10 mouse cellular contexts compared by ENCODE assay signal in genomic region chr13:94608420-94608831, GRCm38 (mm10).
DNase-seq lines count a peak whose midpoint lies in the region; ATAC-seq and TF ChIP-seq lines count a peak whose summit lies in the region.
"Had no signal": no experiment of that assay in that cellular context is flagged by ENCODE, and none has a peak within 500 bp of the region (broad histone marks: within the 10 kb centered on the region; RNA-seq: fewer than 3 reads in every experiment).

No protein-coding gene starts in this region.

- no peaks in the 10 kb centered on the region for H3K9me3 ChIP-seq in E14TG2a.4 (ENCODE audit: low read length)
- no peaks in the 10 kb centered on the region for H3K9me3 ChIP-seq in midbrain, embryonic 12.5 days
- H3K9me3 ChIP-seq: G1E; heart, embryonic 13.5 days had no signal

- peak; percentile 89 for ATAC-seq in midbrain, embryonic 12.5 days (ENCODE audit: low FRiP score, low read depth)

- H3K4me3 ChIP-seq in E14TG2a.4 (replicated peaks; ENCODE audit: low read length): peak overlapping the region; percentile 52
- H3K4me3 ChIP-seq in midbrain, embryonic 12.5 days: no peak overlapping the region
- no peak overlapping the region for H3K4me3 ChIP-seq in thymus, adult 2 months (ENCODE audit: control insufficient read depth, insufficient read depth, low read length)
- H3K4me3 ChIP-seq: heart, embryonic 13.5 days had no signal

- peaks cover 43% of the 10 kb centered on the region for H3K27me3 ChIP-seq in E14TG2a.4 (ENCODE audit: insufficient read depth, low read length)
- H3K27me3 ChIP-seq in midbrain, embryonic 12.5 days: peaks cover 83% of the 10 kb centered on the region
- no peaks in the 10 kb centered on the region for H3K27me3 ChIP-seq in thymus, adult 2 months (ENCODE audit: control insufficient read depth, insufficient read depth, low read length)

- no peak for TF ChIP-seq POLR2A in thymus, adult 2 months (IDR thresholded peaks at IDR 0.05; ENCODE audit: control insufficient read depth, extremely low read depth, insufficient read depth, low read length, poor library complexity)

- H3K4me1 ChIP-seq in E14TG2a.4 (replicated peaks; ENCODE audit: low read depth, low read length): peaks cover 11% of the 10 kb centered on the region; the same call in 1 of the 2 replicates
- H3K4me1 ChIP-seq in midbrain, embryonic 12.5 days: peaks cover 17% of the 10 kb centered on the region
- H3K4me1 ChIP-seq in thymus, adult 2 months (replicated peaks; ENCODE audit: control insufficient read depth, insufficient read depth, low read length): no peaks in the 10 kb centered on the region

- H3K4me2 ChIP-seq in midbrain, embryonic 12.5 days (replicated peaks): no peak overlapping the region
- H3K4me2 ChIP-seq: heart, embryonic 13.5 days had no signal

- no peak for TF ChIP-seq CTCF in E14TG2a.4 (conservative IDR thresholded peaks at IDR 0.05; ENCODE audit: low read length)
- TF ChIP-seq CTCF in thymus, adult 2 months (IDR thresholded peaks at IDR 0.05; ENCODE audit: borderline replicate concordance, control insufficient read depth, extremely low read depth, insufficient read depth, low read length, poor library complexity): no peak

- 6% methylated on average over 11 of the region's 11 CpGs for WGBS in midbrain, embryonic 12.5 days
- WGBS in thymus, adult 2 months: 70% methylated on average over 11 of the region's 11 CpGs

- peak; percentile 15 for DNase-seq in R1 (ENCODE audit: low read depth, low spot score)
- peak; percentile 95 for DNase-seq in forelimb bud, embryonic 11.5 days (ENCODE audit: low read depth, low spot score)
- no peak for DNase-seq in gastrocnemius, postnatal 4 days (ENCODE audit: low spot score in 2 of 2)
- DNase-seq in thymus, adult 2 months: no peak
- no peak for DNase-seq in layer of hippocampus, adult 8-10 months (ENCODE audit: low spot score in 2 of 2)
- DNase-seq in adrenal gland, adult 2 months: no peak

- H3K9ac ChIP-seq in midbrain, embryonic 12.5 days (replicated peaks): no peak overlapping the region
- H3K9ac ChIP-seq: heart, embryonic 13.5 days had no signal

- H3K27ac ChIP-seq in midbrain, embryonic 12.5 days (replicated peaks): no peak overlapping the region
- no peak overlapping the region for H3K27ac ChIP-seq in thymus, adult 2 months (ENCODE audit: control insufficient read depth, insufficient read depth, low read length)
- H3K27ac ChIP-seq: heart, embryonic 13.5 days had no signal

- no peaks in the 10 kb centered on the region for H3K36me3 ChIP-seq in E14TG2a.4 (ENCODE audit: insufficient read depth, low read length)
- no peaks in the 10 kb centered on the region for H3K36me3 ChIP-seq in midbrain, embryonic 12.5 days
- H3K36me3 ChIP-seq in thymus, adult 2 months (ENCODE audit: control insufficient read depth, insufficient read depth, low read length): no peaks in the 10 kb centered on the region
- H3K36me3 ChIP-seq: G1E; heart, embryonic 13.5 days had no signal

Comparison
In these comparisons a context has a peak if more than half of its experiments do, and no peak if none do; other contexts are left out.
1. DNase-seq: peak in R1 (single experiment) and forelimb bud, embryonic 11.5 days (single experiment); none in gastrocnemius, postnatal 4 days (0 of 2), thymus, adult 2 months (single experiment), layer of hippocampus, adult 8-10 months (0 of 2) and adrenal gland, adult 2 months (single experiment).